Mouse (Mus musculus) spleen, adult 10 weeks (tissue): ENCODE data around the gene Gm9125. TPM values are rescaled to one million over a fixed set of nuclear protein-coding genes. Genes with fewer than 3 reads are reported as not detected.

Experiments
- polyA plus RNA-seq: library from polyadenylated mRNA; stranded (reverse); fragments of 350-450 nt; fragmentation: Illumina TruSeq; extraction: RNeasy Lipid Tissue Mini Kit (QIAGEN cat#74804); gene quantifications from one replicate; pipeline ENCODE4 v1.2.3, GENCODE M21; 2015; ENCODE audit warnings: low replicate concordance; ENCODE audit not compliant: insufficient read depth

Gene Gm9125
- polyA plus RNA-seq: not detected

GRCm38 (mm10) chr3:94054785-94055184 is at the start of gene Gm9125:
Gene Gm9125 (minus strand): TSS chr3:94054885.

GRCm38 (mm10) chr3:94072544-94072943 is 17.9 kb upstream of the Gm9125 start, which contains the start of gene Gm10697:
Gene Gm10697 (minus strand): TSS chr3:94072644.

Other genes with a start within 250 kb of the Gm9125 start
- gene Tdpoz3, start 228.9 kb downstream of the Gm9125 start, polyA plus RNA-seq: not detected
- not detected for gene Gm9117, start 111.3 kb downstream of the Gm9125 start, polyA plus RNA-seq
- not detected for gene Tdpoz5, start 93.6 kb downstream of the Gm9125 start, polyA plus RNA-seq
- not detected for gene Gm10697, start 17.8 kb upstream of the Gm9125 start, polyA plus RNA-seq
- not detected for gene Gm10696, start 123.3 kb upstream of the Gm9125 start, polyA plus RNA-seq
- gene Gm5286, start 141.8 kb upstream of the Gm9125 start, polyA plus RNA-seq: not detected
- not detected for gene Gm4778, start 209.2 kb upstream of the Gm9125 start, polyA plus RNA-seq